Mouse (Mus musculus): ENCODE measurements around the gene Inhba. TPM values are rescaled to one million over a fixed set of nuclear protein-coding genes. Genes with fewer than 3 reads are reported as not detected.

Gene Inhba
- 0.37 and 0.40 TPM in 2 replicates for polyA plus RNA-seq (2012; rRNA removed; ENCODE audit: low replicate concordance)

GRCm38 (mm10) chr13:16011372-16012242 lies at the start of gene Inhba:
Gene Inhba, plus strand, starts transcription at chr13:16011851.

Measured in duodenum, adult 2 months (tissue).